Mouse (Mus musculus) forebrain, embryonic 13.5 days (tissue): ENCODE measurements around the gene Wnt16. TPM values are rescaled to one million over a fixed set of nuclear protein-coding genes. Genes with fewer than 3 reads are reported as not detected.

Source experiments
- ATAC-seq: fragments of 200-750 bp; cut with Nextera tagmentation; 2 replicates; pipeline ENCODE4 v1.8.0; 2017
- H3K27ac ChIP-seq: fragments of 300-500 bp; sonication (generic); 2 replicates; pipeline ENCODE4 v1.5.1; 2015; ENCODE audit warnings: inconsistent platforms, mild to moderate bottlenecking, moderate library complexity
- H3K27me3 ChIP-seq: fragments of 300-500 bp; sonication (generic); 2 replicates; pipeline ENCODE4 v1.6.1; 2015; ENCODE audit warnings: mild to moderate bottlenecking, inconsistent platforms
- H3K36me3 ChIP-seq: fragments of 300-500 bp; sonication (generic); 2 replicates; pipeline ENCODE4 v1.6.1; 2015; ENCODE audit warnings: mild to moderate bottlenecking, inconsistent platforms; ENCODE audit not compliant: poor library complexity, severe bottlenecking
- H3K4me1 ChIP-seq: fragments of 300-500 bp; sonication (generic); 2 replicates; pipeline ENCODE4 v1.6.1; 2015; ENCODE audit warnings: inconsistent platforms
- H3K4me2 ChIP-seq: fragments of 300-500 bp; sonication (generic); 2 replicates; pipeline ENCODE4 v1.6.1; 2015; ENCODE audit warnings: inconsistent platforms, mild to moderate bottlenecking, moderate library complexity
- H3K4me3 ChIP-seq: fragments of 300-500 bp; sonication (generic); 2 replicates; pipeline ENCODE4 v1.5.1; 2015; ENCODE audit warnings: mild to moderate bottlenecking, inconsistent platforms
- H3K9ac ChIP-seq: fragments of 300-500 bp; sonication (generic); 2 replicates; pipeline ENCODE4 v1.6.1; 2015; ENCODE audit warnings: mild to moderate bottlenecking, inconsistent platforms
- H3K9me3 ChIP-seq: fragments of 300-500 bp; sonication (generic); replicated peaks from 2 replicates; pipeline ENCODE4 v1.6.1; 2016; ENCODE audit warnings: inconsistent platforms
- WGBS: fragments of 180-500 bp; shearing (Covaris S2); methylation state at CpG from one replicate; pipeline ENCODE4 v1.1.7; 2015; 5-methylcytosine and 5-hydroxymethylcytosine counted together
- polyA plus RNA-seq: library from polyadenylated mRNA; unstranded; fragments of >200 nt; fragmentation: Nextera tagmentation; extraction: Ambion mirVana; gene quantifications from 2 replicates; pipeline ENCODE4 v1.2.1, GENCODE M21; 2015

Gene Wnt16
- polyA plus RNA-seq, 1 experiment from 2014 or later, result not detected

GRCm38 (mm10) chr6:22327931-22328330 is 39.9 kb downstream of the Wnt16 start:
- Histone ChIP-seq H3K4me1 (no peaks in the 10 kb centered on the region), H3K27ac (no peak overlapping the region), H3K4me2 (no peak overlapping the region), H3K9ac (no peak overlapping the region), H3K4me3 (no peak overlapping the region), H3K36me3 (peaks cover 4% of the 10 kb centered on the region; the same call in 1 of the 2 replicates), H3K9me3 (no peaks in the 10 kb centered on the region), H3K27me3 (no peaks in the 10 kb centered on the region)
- WGBS, result 84% methylated on average over 8 of the region's 8 CpGs
- no peak for ATAC-seq

DNA sequence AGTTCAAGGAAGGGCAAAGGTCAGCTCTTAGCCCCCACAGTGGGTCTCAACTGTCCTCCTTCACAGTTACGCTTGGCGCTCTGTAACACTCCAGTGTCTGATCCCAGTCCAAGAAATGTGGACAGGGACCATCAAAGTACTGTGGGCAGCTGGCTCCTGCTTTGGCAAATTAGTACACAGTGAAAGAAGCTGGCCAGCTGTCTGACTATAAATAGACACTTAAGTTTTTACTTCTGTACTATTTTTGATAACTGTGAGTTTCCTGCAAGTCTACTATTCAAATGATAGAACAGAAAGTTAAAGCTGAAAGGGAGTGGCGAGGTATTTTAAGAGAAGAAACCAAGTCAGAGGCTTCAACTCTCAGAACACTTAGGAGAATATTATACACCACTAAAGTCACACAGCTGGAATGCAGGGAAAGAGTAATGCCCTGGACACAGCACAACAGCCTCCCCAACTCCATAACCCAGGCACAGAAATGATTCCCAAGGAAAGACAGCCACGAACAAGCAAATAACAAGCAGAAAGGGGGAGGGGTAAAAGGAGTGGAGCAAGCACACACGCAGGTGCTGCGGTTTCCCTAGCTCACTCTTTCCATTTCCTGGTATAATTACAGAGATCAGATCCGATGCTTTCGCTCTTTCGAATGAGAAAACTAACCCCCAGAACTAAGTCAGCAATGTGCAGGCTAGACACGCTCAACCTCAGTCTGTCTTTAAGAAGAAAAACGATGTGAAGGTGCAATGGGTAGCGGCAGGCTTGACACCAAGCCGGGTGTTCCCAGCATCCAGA is 42.3 kb downstream of the Wnt16 start:
- H3K9ac ChIP-seq, result no peak overlapping the region
- WGBS, result 87% methylated on average over 13 of the region's 13 CpGs
- H3K4me2 ChIP-seq, result no peak overlapping the region
- no peak overlapping the region for H3K27ac ChIP-seq
- H3K27me3 ChIP-seq, result no peaks in the 10 kb centered on the region
- no peaks in the 10 kb centered on the region for H3K9me3 ChIP-seq
- H3K4me1 ChIP-seq, result no peaks in the 10 kb centered on the region
- no peak overlapping the region for H3K4me3 ChIP-seq
- no peak for ATAC-seq
- peaks cover 4% of the 10 kb centered on the region; the same call in 1 of the 2 replicates for H3K36me3 ChIP-seq

DNA sequence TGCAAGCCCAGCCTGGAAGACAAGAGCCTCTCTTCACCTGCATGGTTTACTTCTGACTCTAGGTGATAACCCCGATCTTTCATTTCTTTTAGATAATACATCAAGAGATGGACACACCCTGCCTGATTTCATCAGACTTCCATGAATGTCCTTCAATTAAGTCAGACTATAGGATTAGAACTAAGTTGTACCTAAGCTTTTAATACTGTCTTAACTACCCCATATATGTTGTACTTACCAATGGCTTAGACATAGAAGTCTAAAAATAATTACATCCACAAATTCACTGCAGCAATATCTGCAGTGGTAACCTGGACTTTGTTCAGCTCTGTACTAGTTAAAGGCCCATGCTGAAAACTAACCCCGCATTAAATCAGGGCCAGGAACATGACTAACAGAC is 44.5 kb downstream of the Wnt16 start:
- Histone ChIP-seq H3K4me2 (no peak overlapping the region), H3K36me3 (peaks cover 4% of the 10 kb centered on the region; the same call in 1 of the 2 replicates), H3K4me3 (no peak overlapping the region), H3K9ac (no peak overlapping the region), H3K27ac (no peak overlapping the region), H3K4me1 (no peaks in the 10 kb centered on the region), H3K27me3 (no peaks in the 10 kb centered on the region), H3K9me3 (no peaks in the 10 kb centered on the region)
- ATAC-seq, result no peak
- 97% methylated on average over 2 of the region's 2 CpGs for WGBS

- Histone ChIP-seq H3K27me3 (no peaks in the 10 kb centered on the region), H3K4me1 (0 out of 2 replicates have a peak, but pooled peaks cover 6% of the 10 kb centered on the region), H3K36me3 (peaks cover 14% of the 10 kb centered on the region; the same call in 1 of the 2 replicates), H3K9me3 (no peaks in the 10 kb centered on the region), H3K4me2 (no peak overlapping the region), H3K9ac (no peak overlapping the region), H3K4me3 (no peak overlapping the region), H3K27ac (no peak overlapping the region)
- ATAC-seq, result no peak
- 94% methylated on average over 15 of the region's 15 CpGs for WGBS
These were observed 51.9 kb downstream of the Wnt16 start for GRCm38 (mm10) chr6:22339763-22340542.

GRCm38 (mm10) chr6:22340779-22341178 is 52.8 kb downstream of the Wnt16 start:
- Histone ChIP-seq H3K9ac (no peak overlapping the region), H3K9me3 (no peaks in the 10 kb centered on the region), H3K36me3 (peaks cover 14% of the 10 kb centered on the region; the same call in 1 of the 2 replicates), H3K27ac (no peak overlapping the region), H3K4me1 (0 out of 2 replicates have a peak, but pooled peaks cover 6% of the 10 kb centered on the region), H3K4me2 (no peak overlapping the region), H3K4me3 (no peak overlapping the region), H3K27me3 (no peaks in the 10 kb centered on the region)
- ATAC-seq, result no peak
- WGBS, result 98% methylated on average over 14 of the region's 14 CpGs

- H3K4me2 ChIP-seq, result no peak overlapping the region
- H3K27me3 ChIP-seq, result no peaks in the 10 kb centered on the region
- no peak overlapping the region for H3K9ac ChIP-seq
- no peaks in the 10 kb centered on the region for H3K9me3 ChIP-seq
- H3K4me3 ChIP-seq, result no peak overlapping the region
- WGBS, result 89% methylated on average over 3 of the region's 3 CpGs
- no peak for ATAC-seq
- H3K36me3 ChIP-seq, result peaks cover 8% of the 10 kb centered on the region; the same call in 1 of the 2 replicates
- H3K27ac ChIP-seq, result no peak overlapping the region
- H3K4me1 ChIP-seq, result peaks cover 14% of the 10 kb centered on the region
These were observed 55.3 kb downstream of the Wnt16 start for GRCm38 (mm10) chr6:22343292-22343691.

DNA sequence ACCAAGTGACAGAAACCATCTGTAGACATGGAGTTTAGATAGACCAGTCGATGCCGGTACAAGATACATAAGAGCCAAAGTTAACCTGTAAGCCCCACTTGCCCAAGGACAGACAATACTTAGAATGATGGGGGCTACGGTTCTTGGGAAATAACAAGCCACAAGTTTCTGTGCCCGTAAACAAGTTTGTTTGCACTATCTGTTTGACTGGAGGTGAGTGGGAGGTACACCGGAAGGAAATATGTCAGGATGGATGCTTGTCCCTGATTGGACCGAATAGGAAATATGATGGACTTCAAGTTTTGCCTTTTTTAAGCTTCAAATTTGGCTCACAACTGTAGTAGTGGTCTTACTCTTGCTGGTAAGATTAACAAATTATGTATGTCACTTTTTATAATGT is 55.7 kb downstream of the Wnt16 start:
- no peak overlapping the region for H3K4me3 ChIP-seq
- H3K27me3 ChIP-seq, result no peaks in the 10 kb centered on the region
- H3K9me3 ChIP-seq, result no peaks in the 10 kb centered on the region
- H3K4me1 ChIP-seq, result peaks cover 14% of the 10 kb centered on the region
- H3K9ac ChIP-seq, result no peak overlapping the region
- peaks cover 6% of the 10 kb centered on the region; the same call in 1 of the 2 replicates for H3K36me3 ChIP-seq
- no peak for ATAC-seq
- WGBS, result 95% methylated on average over 6 of the region's 6 CpGs
- no peak overlapping the region for H3K4me2 ChIP-seq
- H3K27ac ChIP-seq, result no peak overlapping the region

DNA sequence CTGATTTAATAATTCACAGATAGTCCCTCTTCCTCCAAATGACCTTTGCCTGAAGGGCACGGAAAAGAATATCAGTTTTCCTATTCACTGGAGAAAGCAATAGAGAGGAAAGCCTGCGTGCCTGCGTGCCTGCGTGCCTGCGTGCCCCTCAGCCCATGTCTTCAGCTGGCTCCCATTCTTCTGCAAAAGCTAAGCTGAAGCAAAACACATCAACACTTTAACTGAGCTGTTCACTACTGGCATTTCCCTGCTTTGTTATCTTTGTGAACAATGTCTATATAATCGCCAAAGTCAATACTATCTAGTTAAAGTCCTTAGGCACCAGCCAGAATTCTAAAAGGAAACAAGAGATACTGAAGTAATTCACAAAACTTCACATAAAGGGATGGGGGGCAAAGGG is 56.4 kb downstream of the Wnt16 start:
- Histone ChIP-seq H3K4me3 (no peak overlapping the region), H3K36me3 (0 out of 2 replicates have a peak, but pooled peaks cover 3% of the 10 kb centered on the region), H3K4me2 (no peak overlapping the region), H3K27ac (no peak overlapping the region), H3K9ac (no peak overlapping the region), H3K9me3 (no peaks in the 10 kb centered on the region), H3K4me1 (peaks cover 14% of the 10 kb centered on the region), H3K27me3 (no peaks in the 10 kb centered on the region)
- no peak for ATAC-seq
- 60% methylated on average over 6 of the region's 6 CpGs for WGBS

GRCm38 (mm10) chr6:22347132-22347902 is 59.3 kb downstream of the Wnt16 start:
- H3K27me3 ChIP-seq, result no peaks in the 10 kb centered on the region
- no peak overlapping the region for H3K4me2 ChIP-seq
- H3K27ac ChIP-seq, result no peak overlapping the region
- H3K4me1 ChIP-seq, result peaks cover 14% of the 10 kb centered on the region
- no peak overlapping the region for H3K4me3 ChIP-seq
- H3K9ac ChIP-seq, result no peak overlapping the region
- no peak for ATAC-seq
- WGBS, result 76% methylated on average over 8 of the region's 8 CpGs
- H3K36me3 ChIP-seq, result no peaks in the 10 kb centered on the region
- H3K9me3 ChIP-seq, result no peaks in the 10 kb centered on the region
